Comparison of ENCODE assay signal across 20 mouse cellular contexts in the genomic region with DNA sequence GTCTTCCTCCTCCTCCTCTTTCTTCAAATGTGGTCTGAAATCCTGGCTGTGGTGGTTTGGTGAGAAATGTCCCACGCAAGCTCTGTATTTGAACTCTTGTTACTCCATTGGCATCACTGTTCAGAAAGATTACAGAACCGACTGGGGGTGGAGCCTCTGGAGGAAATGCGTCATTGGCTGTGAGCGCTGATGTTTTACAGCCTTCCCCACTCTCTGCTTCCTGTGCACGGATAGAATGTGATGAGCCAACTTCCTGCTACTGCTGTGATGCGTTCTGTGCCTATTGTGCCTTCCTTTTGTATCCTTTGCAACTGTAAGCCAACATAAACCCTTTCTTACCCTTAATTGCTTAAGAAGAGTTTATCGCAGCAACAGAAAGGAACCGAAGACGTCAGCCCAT.
DNase-seq lines count a peak whose midpoint lies in the region; TF ChIP-seq lines count a peak whose summit lies in the region.
"Had no signal": no experiment of that assay in that cellular context is flagged by ENCODE, and none has a peak within 500 bp of the region (broad histone marks: within the 10 kb centered on the region; RNA-seq: fewer than 3 reads in every experiment).

No protein-coding gene starts in this region.

- DNase-seq in testis, postnatal 14 days (ENCODE audit: low spot score): no peak
- DNase-seq in R1 (ENCODE audit: low read depth, low spot score): peak; percentile 64
- DNase-seq in cerebellum, adult 9-10 months: no peak
- DNase-seq in layer of hippocampus, postnatal 36 days: no peak
- DNase-seq: adrenal gland, adult 2 months; adrenal gland, postnatal 10 days; adrenal gland, postnatal 25 days; cerebellum, adult 11 months; cerebellum, adult 18-20 months; cerebellum, adult 8-10 months; cerebellum, postnatal 10 days; cerebellum, postnatal 25 days; forebrain, postnatal 0 days had no signal

- H3K27ac ChIP-seq in testis, adult 2 months (ENCODE audit: control insufficient read depth, insufficient read depth, low read depth, low read length): no peak overlapping the region
- H3K27ac ChIP-seq: embryonic facial prominence, embryonic 10.5 days; embryonic facial prominence, embryonic 12.5 days; forebrain, embryonic 13.5 days; forebrain, embryonic 15.5 days had no signal

- peaks cover 3% of the 10 kb centered on the region for H3K4me1 ChIP-seq in testis, adult 2 months (ENCODE audit: control insufficient read depth, insufficient read depth, low read length)
- H3K4me1 ChIP-seq: embryonic facial prominence, embryonic 10.5 days; embryonic facial prominence, embryonic 12.5 days had no signal

- H3K36me3 ChIP-seq in testis, adult 2 months (ENCODE audit: control insufficient read depth, insufficient read depth, low read length): no peaks in the 10 kb centered on the region
- H3K36me3 ChIP-seq: embryonic facial prominence, embryonic 10.5 days; embryonic facial prominence, embryonic 12.5 days; forebrain, embryonic 15.5 days; G1E had no signal

- no peak for TF ChIP-seq POLR2A in testis, adult 2 months (IDR thresholded peaks at IDR 0.05; ENCODE audit: control insufficient read depth, low read depth, low read length)

- H3K27me3 ChIP-seq in testis, adult 2 months (ENCODE audit: control insufficient read depth, insufficient read depth, low read length): no peaks in the 10 kb centered on the region
- H3K27me3 ChIP-seq: embryonic facial prominence, embryonic 12.5 days; forebrain, embryonic 13.5 days; forebrain, embryonic 15.5 days; Patski had no signal

- TF ChIP-seq CTCF in testis, adult 2 months (IDR thresholded peaks at IDR 0.05; ENCODE audit: control insufficient read depth, insufficient read depth, insufficient replicate concordance, low read depth, low read length): no peak

- peak overlapping the region; percentile 26 for H3K4me3 ChIP-seq in testis, adult 2 months (ENCODE audit: control insufficient read depth, low read depth, low read length)
- H3K4me3 ChIP-seq: embryonic facial prominence, embryonic 10.5 days; embryonic facial prominence, embryonic 12.5 days; forebrain, embryonic 13.5 days; forebrain, embryonic 15.5 days had no signal
